Comparison of ENCODE assay signal across 8 mouse cellular contexts in genomic region chr4:76448678-76449465, GRCm38 (mm10).
DNase-seq lines count a peak whose midpoint lies in the region; ATAC-seq and TF ChIP-seq lines count a peak whose summit lies in the region.

No protein-coding gene starts in this region.

- DNase-seq in heart, adult 9 months (ENCODE audit: low spot score in 2 of 2), result no peak
- DNase-seq in ZHBTc4 (ENCODE audit: low read depth, low spot score), result peak; percentile 51
- DNase-seq in heart, postnatal 0 days (ENCODE audit: low spot score), result no peak
- DNase-seq in ovary, postnatal 10 days (ENCODE audit: low spot score), result no peak
- no peak for DNase-seq in thymus, postnatal 10 days (ENCODE audit: low spot score in 2 of 2)

- H3K4me1 ChIP-seq in heart, embryonic 11.5 days (ENCODE audit: control insufficient read depth, insufficient read depth, low read length), result peaks cover 8% of the 10 kb centered on the region; the same call in 1 of the 2 replicates
- H3K4me1 ChIP-seq in heart, postnatal 0 days (ENCODE audit: control insufficient read depth, insufficient read depth), result no peaks in the 10 kb centered on the region
- H3K4me1 ChIP-seq in liver, embryonic 16.5 days (ENCODE audit: control insufficient read depth, low read depth, low read length), result no peaks in the 10 kb centered on the region

- ATAC-seq in heart, embryonic 11.5 days (replicated peaks; ENCODE audit: insufficient number of reproducible peaks, low FRiP score, low TSS enrichment), result no peak
- no peak for ATAC-seq in heart, postnatal 0 days (ENCODE audit: insufficient read depth, low read depth)
- no peak for ATAC-seq in liver, embryonic 16.5 days (ENCODE audit: low read depth)
- ATAC-seq in erythroid progenitor cell, adult 5-6 weeks (replicated peaks; ENCODE audit: low FRiP score, poor library complexity, severe bottlenecking), result no peak

- no peak for TF ChIP-seq CTCF in heart, postnatal 0 days (IDR thresholded peaks at IDR 0.05; ENCODE audit: low read depth)

- H3K9ac ChIP-seq in heart, embryonic 11.5 days (ENCODE audit: low read depth, low read length), result peak overlapping the region; percentile 97
- peak overlapping the region; percentile 95 for H3K9ac ChIP-seq in heart, postnatal 0 days (replicated peaks; ENCODE audit: low read depth, low read length)
- H3K9ac ChIP-seq in liver, embryonic 16.5 days (ENCODE audit: low read depth, low read length), result peak overlapping the region; percentile 51

- H3K27me3 ChIP-seq in heart, embryonic 11.5 days (ENCODE audit: control insufficient read depth, insufficient read depth, low read length), result no peaks in the 10 kb centered on the region
- H3K27me3 ChIP-seq in heart, postnatal 0 days (ENCODE audit: control insufficient read depth, insufficient read depth, low read length), result no peaks in the 10 kb centered on the region
- H3K27me3 ChIP-seq in liver, embryonic 16.5 days (ENCODE audit: control insufficient read depth, insufficient read depth, low read depth, low read length), result peaks cover 25% of the 10 kb centered on the region

- peak overlapping the region; percentile 84 for H3K4me3 ChIP-seq in heart, embryonic 11.5 days (ENCODE audit: low read depth, low read length)
- peak overlapping the region; percentile 98 for H3K4me3 ChIP-seq in heart, postnatal 0 days (ENCODE audit: low read depth, low read length)
- H3K4me3 ChIP-seq in liver, embryonic 16.5 days (ENCODE audit: low read depth, low read length), result peak overlapping the region; percentile 62

- WGBS in heart, embryonic 11.5 days (ENCODE audit: insufficient replicate concordance), result under 1% methylated on average over 24 of the region's 24 CpGs
- 2% methylated on average over 24 of the region's 24 CpGs for WGBS in heart, postnatal 0 days
- WGBS in liver, embryonic 16.5 days (ENCODE audit: insufficient replicate concordance), result 1% methylated on average over 24 of the region's 24 CpGs

- H3K9me3 ChIP-seq in heart, embryonic 11.5 days (replicated peaks; ENCODE audit: control insufficient read depth, low read length), result no peaks in the 10 kb centered on the region
- H3K9me3 ChIP-seq in heart, postnatal 0 days (replicated peaks; ENCODE audit: control insufficient read depth, low read length), result no peaks in the 10 kb centered on the region
- H3K9me3 ChIP-seq in liver, embryonic 16.5 days (replicated peaks; ENCODE audit: control insufficient read depth, low read length), result no peaks in the 10 kb centered on the region

- no peaks in the 10 kb centered on the region for H3K36me3 ChIP-seq in heart, embryonic 11.5 days (ENCODE audit: control insufficient read depth, insufficient read depth, low read length)
- H3K36me3 ChIP-seq in heart, postnatal 0 days (replicated peaks; ENCODE audit: control insufficient read depth, insufficient read depth, low read length), result no peaks in the 10 kb centered on the region
- no peaks in the 10 kb centered on the region for H3K36me3 ChIP-seq in liver, embryonic 16.5 days (ENCODE audit: control insufficient read depth, insufficient read depth)

- H3K27ac ChIP-seq in heart, embryonic 11.5 days (ENCODE audit: low read depth, low read length), result peak overlapping the region; percentile 91
- peak overlapping the region; percentile 94 for H3K27ac ChIP-seq in heart, postnatal 0 days (ENCODE audit: low read depth)
- no peak overlapping the region for H3K27ac ChIP-seq in liver, embryonic 16.5 days (ENCODE audit: low read length)

- H3K4me2 ChIP-seq in heart, embryonic 11.5 days, result peak overlapping the region; percentile 74
- H3K4me2 ChIP-seq in heart, postnatal 0 days (ENCODE audit: low read depth, low read length), result peak overlapping the region; percentile 99
- peak overlapping the region; percentile 59 for H3K4me2 ChIP-seq in liver, embryonic 16.5 days (ENCODE audit: low read depth, low read length)

- TF ChIP-seq EP300 in heart, postnatal 0 days (IDR thresholded peaks at IDR 0.05; ENCODE audit: low read depth), result no peak
